Mouse (Mus musculus) gastrocnemius, postnatal 25 days (tissue): ENCODE measurements around the gene Spem1. TPM values are rescaled to one million over a fixed set of nuclear protein-coding genes. Genes with fewer than 3 reads are reported as not detected.

Experiments
- DNase-seq: peaks from one replicate; pipeline ENCODE4 v3.0.0; 2022
- total RNA-seq, 2 experiments: library from RNA; stranded (reverse); gene quantifications; 1 replicate in 1 of 2; 2 replicates in 1 of 2; pipeline ENCODE4 v1.2.3; 2021

The Spem1 gene
- total RNA-seq, 2 experiments from 2014 or later: not detected

GRCm38 (mm10) chr11:69800392-69801197, 21.4 kb downstream of the Spem1 start:
- peak; percentile 47 for DNase-seq

DNA sequence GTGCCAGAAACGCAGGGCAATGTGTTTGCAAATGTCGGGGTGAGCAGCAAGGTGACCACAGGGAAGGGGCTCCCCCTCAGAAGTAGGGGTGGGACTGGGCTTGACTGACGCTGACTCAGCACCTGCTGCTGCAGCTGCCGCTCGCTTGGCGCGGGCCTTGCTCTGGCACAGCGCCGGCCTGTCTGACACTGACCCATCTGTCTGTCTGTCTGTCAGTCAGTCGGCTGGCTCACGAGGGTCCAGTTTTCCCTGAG, 21.9 kb downstream of the Spem1 start:
- DNase-seq: no peak

GRCm38 (mm10) chr11:69799394-69800137, 22.4 kb downstream of the Spem1 start:
- DNase-seq: no peak

DNA sequence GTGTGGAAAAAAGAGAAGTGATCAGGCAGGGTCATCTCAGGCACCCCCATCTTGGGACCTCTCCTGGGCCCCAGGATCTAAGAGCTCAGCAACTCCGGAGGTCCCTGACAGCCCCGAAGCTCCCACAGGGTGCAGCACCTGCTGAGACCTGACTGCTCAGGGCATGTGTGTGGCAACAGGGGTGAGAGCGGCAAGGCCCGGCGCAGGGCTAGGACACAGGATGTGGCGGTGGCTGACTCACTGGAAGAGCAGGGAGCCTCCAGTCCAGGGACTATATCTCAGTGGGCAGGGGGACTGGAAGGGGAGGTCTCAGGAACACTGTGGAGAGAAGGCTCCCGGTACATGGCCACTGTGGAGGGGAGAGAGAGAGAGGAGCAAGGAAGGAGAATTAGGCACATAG, 24.1 kb downstream of the Spem1 start:
- no peak for DNase-seq

DNA sequence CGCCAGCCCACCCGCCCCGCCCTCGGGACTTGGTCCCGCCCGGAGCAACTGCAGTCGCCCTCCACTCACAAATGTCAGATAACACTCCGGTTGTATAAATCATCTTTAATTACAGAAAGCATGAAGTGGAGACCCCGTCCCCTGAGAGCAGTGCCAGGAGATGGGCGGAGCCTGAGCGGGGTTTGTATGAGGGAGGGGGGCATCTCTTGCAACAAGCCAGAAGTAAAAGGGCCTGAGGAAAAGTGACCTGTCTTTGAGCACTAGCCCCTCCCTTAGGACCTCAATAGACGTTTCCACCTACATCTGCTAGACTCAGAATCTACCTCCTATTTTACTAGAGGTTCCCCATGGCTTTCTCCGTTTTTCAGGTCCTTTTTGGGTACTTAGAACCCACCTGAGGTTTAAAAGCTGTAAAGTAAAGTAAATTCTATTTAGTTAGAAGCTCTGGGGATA, 26.0 kb downstream of the Spem1 start:
- no peak for DNase-seq

- DNase-seq: peak; percentile 96
Observed at GRCm38 (mm10) chr11:69795168-69795982, 26.6 kb downstream of the Spem1 start, which contains the start of gene Chrnb1. Gene Chrnb1, minus strand, starts transcription at chr11:69795943.

GRCm38 (mm10) chr11:69793429-69793828, 28.6 kb downstream of the Spem1 start:
- no peak for DNase-seq

- DNase-seq: no peak
Observed at GRCm38 (mm10) chr11:69791420-69791819, 30.6 kb downstream of the Spem1 start.

DNA sequence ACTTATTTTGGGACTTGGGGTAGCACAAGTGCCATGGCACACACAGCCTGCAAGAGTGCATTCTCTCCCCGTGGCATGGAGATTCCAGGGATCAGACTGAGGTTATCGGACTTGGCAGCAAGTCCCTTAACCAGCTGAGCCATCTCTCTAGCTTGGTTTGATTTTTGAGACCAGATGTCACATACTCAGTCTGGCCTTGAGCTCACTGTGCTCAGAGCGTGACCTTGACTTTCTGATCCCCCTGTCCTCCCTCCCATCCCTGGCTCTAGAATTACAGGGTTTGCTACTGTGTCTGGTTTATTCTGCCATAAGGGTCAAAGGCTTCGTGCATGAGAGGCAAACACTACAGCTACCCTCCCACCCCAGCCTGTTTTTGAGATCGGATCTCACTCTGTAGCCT, 32.5 kb downstream of the Spem1 start:
- no peak for DNase-seq

DNA sequence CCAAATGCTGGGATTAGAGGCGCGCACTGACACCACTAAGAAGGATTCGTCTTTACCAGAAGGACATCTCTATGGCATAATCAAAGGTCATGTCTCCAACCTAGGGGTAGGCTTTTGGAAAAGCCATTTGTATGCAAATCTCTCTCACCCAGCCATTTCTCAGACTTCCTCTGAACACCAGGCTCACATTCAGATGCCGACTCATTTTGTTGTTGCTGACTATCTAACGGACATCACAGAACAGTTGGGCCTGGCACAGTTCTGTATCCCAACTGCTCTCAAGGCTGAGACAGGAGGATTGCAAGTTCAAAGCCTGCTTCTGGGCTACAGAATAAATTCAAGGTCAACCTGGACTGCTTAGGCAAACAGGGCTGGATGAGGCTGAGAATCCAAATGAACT, 34.7 kb downstream of the Spem1 start:
- no peak for DNase-seq

DNA sequence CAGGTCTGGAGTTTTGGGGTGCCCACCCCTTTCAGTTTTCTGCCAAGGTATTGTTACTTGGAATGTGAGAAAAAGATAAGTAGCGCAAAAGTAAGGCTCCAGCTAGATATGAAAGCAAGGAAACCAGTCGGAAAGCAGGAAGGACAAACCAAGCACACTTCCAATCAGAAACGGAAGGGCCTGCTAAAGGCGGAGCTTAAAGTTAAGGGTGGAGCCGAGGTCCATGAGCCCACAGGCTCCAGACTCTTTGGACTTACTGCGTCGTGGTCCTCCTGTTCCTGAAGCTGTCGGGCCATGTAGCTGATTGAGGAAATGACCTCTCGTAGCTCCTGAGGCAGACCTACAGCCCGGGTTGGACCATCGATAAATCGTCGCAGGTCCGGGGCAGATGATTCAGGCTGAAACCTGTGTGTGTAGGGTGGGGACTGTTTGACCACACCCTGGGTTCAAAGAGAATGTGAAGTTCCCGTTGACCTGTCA, 37.1 kb downstream of the Spem1 start:
- DNase-seq: no peak

DNA sequence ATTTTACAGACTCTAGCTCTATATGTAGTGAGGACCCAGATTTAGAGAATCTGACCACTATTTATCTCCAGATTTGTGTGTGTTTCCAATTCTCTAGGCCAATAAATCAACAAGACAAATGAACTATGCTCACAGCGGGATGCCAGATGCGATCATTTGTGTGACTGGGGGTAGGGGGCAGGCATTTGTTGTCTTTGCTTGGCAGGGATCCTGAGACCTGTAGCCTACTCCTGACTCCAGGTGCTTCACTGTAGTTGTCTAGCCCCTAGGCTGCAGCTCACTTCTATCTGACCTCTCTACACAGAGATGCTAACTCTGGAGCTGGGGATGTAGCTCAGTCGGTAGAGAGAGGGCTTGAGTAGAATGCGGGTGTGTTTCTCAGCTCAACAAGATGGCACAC, 40.2 kb downstream of the Spem1 start:
- no peak for DNase-seq

DNA sequence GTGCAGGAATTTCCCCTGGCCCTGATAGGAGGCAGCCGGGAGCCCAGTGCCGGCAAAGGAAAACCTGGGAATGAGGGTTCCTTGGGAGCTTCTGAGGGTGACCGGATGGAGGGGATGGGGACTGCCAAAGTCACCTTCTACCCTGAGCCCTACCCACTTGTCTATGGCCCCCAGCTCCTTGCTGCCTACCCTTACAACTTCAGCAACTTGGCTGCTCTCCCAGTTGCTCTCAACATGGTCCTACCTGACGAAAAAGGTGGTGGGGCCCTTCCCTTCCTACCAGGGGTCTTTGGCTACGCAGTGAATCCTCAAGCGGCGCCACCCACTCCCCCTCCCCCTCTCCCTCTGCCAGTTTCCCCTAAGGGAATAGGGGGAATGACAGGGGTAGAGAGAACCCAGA, 43.0 kb downstream of the Spem1 start:
- no peak for DNase-seq

DNA sequence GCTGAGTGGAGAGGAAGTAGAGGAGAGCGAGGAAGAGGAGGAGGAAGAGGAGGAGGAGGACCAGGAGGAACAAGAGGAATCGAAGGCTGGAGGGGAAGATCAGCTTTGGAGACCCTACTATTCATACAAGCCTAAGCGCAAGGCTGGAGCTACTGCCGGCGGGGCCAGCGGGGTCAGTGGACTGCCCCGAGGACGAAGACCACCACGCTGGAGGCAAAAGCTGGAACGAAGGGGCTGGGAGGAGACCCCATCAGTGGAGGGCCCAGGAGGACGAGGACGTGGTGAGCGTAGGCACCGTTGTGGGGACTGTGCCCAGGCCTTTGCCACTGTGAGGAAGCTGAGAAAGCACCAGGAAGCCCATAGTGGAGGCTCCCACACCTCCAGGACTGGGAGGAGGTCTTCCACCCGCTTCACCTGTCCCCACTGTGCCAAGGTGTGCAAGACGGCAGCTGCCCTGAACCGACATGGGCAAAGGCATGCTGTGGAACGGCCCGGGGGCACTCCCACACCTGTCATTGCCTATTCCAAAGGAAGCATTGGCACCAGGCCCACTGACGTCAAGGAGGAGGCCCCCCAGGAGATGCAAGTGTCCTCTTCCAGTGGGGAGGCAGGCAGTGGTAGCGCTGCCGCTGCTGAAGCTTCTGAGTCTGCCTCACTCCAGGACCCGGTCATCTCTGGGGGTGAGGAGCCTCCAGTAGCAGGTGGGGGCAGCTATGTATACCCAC, 43.6 kb downstream of the Spem1 start:
- DNase-seq: no peak

DNA sequence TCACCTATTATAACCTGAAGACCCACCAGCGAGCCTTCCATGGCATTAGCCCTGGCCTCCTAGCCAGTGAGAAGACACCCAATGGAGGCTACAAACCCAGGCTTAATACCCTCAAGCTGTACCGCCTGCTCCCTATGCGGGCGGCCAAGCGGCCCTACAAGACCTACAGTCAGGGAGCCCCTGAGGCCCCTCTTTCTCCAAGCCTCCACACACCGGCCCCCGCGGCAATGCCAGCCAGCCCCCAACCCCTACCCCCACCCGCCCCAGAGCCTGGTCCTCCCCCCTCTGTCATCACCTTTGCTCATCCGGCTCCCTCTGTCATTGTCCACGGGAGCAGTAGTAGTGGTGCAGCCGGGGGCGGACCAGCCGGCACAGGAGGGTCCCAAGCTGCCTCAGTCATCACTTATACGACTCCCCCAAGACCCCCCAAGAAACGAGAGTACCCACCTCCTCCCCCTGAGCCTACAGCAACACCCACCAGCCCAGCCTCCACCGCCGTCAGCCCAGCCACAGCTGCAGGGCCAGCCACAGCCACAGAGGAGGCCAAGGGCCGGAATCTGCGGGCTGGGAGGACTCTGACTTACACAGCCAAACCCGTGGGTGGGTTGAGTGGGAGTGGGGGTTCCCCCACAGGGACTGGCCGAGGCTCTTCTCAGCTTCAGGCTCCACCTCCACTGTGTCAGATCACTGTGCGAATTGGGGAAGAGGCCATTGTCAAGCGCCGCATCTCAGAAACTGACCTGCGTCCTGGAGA, 44.3 kb downstream of the Spem1 start:
- no peak for DNase-seq

DNA sequence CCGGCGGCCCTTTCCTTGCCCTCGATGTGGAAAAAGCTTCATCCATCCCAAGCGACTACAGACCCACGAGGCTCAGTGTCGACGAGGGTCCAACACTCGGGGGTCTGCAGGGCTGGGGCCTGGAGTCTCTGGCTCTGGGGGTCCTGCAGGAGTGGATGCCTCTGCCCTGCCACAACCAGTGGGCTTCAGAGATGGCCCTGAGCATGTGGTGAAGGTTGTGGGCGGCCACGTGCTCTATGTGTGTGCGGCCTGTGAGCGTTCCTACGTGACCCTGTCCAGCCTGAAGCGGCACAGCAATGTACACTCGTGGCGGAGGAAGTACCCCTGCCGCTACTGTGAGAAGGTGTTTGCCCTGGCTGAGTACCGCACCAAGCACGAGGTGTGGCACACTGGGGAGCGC, 45.5 kb downstream of the Spem1 start:
- DNase-seq: no peak

GRCm38 (mm10) chr11:69775716-69776115, 46.3 kb downstream of the Spem1 start:
- no peak for DNase-seq

- no peak for DNase-seq
Observed at GRCm38 (mm10) chr11:69774961-69775360, 47.0 kb downstream of the Spem1 start.
